Mouse (Mus musculus): ENCODE data around the gene Gimap1.

DNA sequence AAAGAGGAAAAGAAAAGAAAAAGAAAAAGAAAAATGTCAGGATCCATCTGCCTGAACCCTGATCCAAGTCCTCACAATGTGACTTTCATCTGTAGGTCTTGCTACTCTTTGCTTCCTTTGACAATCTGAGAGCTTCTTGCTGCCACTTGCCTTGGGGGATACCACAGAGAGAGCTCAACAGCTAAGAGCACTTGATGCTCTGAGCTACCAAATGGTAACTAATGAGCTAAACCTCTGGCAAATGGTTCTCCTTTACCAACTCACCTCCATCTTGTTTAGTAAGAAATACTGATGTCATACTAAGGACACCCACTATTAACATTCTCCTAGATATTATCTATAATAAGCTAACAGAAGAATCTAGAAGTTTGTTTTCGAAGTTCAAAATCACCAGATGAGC lies 5.2 kb upstream of the Gimap1 start:
- TF ChIP-seq CTCF (IDR thresholded peaks at IDR 0.05; ENCODE audit: insufficient read depth, low read depth, low read length): no peak
- no peak for TF ChIP-seq POLR2A (IDR thresholded peaks at IDR 0.05; ENCODE audit: insufficient read depth, low read depth, low read length)

All from olfactory bulb, adult 2 months (tissue).